29 mouse cellular contexts compared by ENCODE assay signal in the genomic region with DNA sequence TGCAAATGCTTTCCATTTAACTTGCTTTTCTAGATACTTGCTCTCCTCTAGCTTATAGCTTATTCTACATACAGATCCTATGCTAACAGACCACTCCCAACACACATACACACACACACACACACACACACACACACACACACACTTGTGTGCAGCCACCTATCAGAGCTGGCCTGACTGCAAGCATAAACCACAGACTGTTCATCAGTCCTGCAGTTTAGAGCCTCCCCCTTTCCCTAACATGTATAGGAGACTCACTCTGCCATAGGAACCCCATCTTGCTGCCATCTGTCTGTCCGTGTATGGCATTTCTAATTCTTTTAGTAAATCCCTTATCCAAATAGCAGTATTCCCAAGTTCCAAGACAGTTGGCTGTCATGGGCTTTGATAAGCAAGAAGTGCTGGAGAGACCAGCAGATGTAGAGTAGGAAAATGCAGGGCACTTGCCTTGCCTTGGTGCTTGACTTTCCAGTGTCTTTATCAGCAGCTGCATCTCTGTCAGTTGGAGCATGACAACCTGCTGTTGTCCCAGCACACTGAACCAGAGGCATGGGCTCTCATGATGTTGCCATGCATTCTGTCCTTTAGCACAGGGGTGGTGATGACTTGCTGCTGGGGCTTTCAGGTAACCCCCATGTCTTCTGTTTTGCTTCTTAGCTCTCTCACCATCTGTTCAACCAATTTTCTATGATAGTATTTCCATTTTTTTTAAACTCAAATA. TPM values are rescaled to one million over a fixed set of nuclear protein-coding genes. Genes with fewer than 3 reads are reported as not detected.
DNase-seq lines count a peak whose midpoint lies in the region; ATAC-seq and TF ChIP-seq lines count a peak whose summit lies in the region.
"Had no signal": no experiment of that assay in that cellular context is flagged by ENCODE, and none has a peak within 500 bp of the region (broad histone marks: within the 10 kb centered on the region; RNA-seq: fewer than 3 reads in every experiment).

No protein-coding gene starts in this region.

- no peaks in the 10 kb centered on the region for H3K27me3 ChIP-seq in liver, embryonic 11.5 days (replicated peaks; ENCODE audit: control insufficient read depth, insufficient read depth, low read length)
- H3K27me3 ChIP-seq in stomach, postnatal 0 days (ENCODE audit: control insufficient read depth, insufficient read depth, low read length) = no peaks in the 10 kb centered on the region
- no peaks in the 10 kb centered on the region for H3K27me3 ChIP-seq in hindbrain, embryonic 11.5 days (ENCODE audit: control insufficient read depth, insufficient read depth, low read length)
- H3K27me3 ChIP-seq: embryonic facial prominence, embryonic 15.5 days; forebrain, embryonic 15.5 days; heart, embryonic 12.5 days; hindbrain, embryonic 13.5 days had no signal

- H3K4me3 ChIP-seq in liver, embryonic 11.5 days (ENCODE audit: low read depth, low read length) = no peak overlapping the region
- H3K4me3 ChIP-seq in stomach, postnatal 0 days (ENCODE audit: low read depth, low read length) = no peak overlapping the region
- H3K4me3 ChIP-seq in hindbrain, embryonic 11.5 days (ENCODE audit: low read depth, low read length) = no peak overlapping the region
- H3K4me3 ChIP-seq: embryonic facial prominence, embryonic 15.5 days; forebrain, embryonic 15.5 days; heart, embryonic 12.5 days; hindbrain, embryonic 13.5 days had no signal

- no peak for TF ChIP-seq CTCF in stomach, postnatal 0 days (IDR thresholded peaks at IDR 0.05; ENCODE audit: low read depth)

- no peaks in the 10 kb centered on the region for H3K36me3 ChIP-seq in liver, embryonic 11.5 days (ENCODE audit: control insufficient read depth, insufficient read depth, low read length)
- no peaks in the 10 kb centered on the region for H3K36me3 ChIP-seq in stomach, postnatal 0 days (ENCODE audit: control insufficient read depth, insufficient read depth, low read length)
- no peaks in the 10 kb centered on the region for H3K36me3 ChIP-seq in hindbrain, embryonic 11.5 days (ENCODE audit: control insufficient read depth, insufficient read depth, low read length)
- H3K36me3 ChIP-seq: embryonic facial prominence, embryonic 15.5 days; forebrain, embryonic 15.5 days; heart, embryonic 12.5 days; hindbrain, embryonic 13.5 days had no signal

- H3K27ac ChIP-seq in liver, embryonic 11.5 days (ENCODE audit: low read depth, low read length) = no peak overlapping the region
- no peak overlapping the region for H3K27ac ChIP-seq in stomach, postnatal 0 days (replicated peaks)
- H3K27ac ChIP-seq in hindbrain, embryonic 11.5 days (ENCODE audit: low read depth, low read length) = no peak overlapping the region
- H3K27ac ChIP-seq: embryonic facial prominence, embryonic 15.5 days; forebrain, embryonic 15.5 days; hindbrain, embryonic 13.5 days; hindbrain, postnatal 0 days had no signal

- ATAC-seq in liver, embryonic 11.5 days (replicated peaks; ENCODE audit: low FRiP score) = peak; percentile 51
- ATAC-seq in common myeloid progenitor, adult 5-6 weeks (replicated peaks; ENCODE audit: low read depth, poor library complexity, severe bottlenecking) = peak; percentile 79
- ATAC-seq in stomach, postnatal 0 days (ENCODE audit: low FRiP score, low TSS enrichment) = 0 out of 2 replicates have a peak, but pooled peaks have one; percentile 21
- no peak for ATAC-seq in hindbrain, embryonic 11.5 days (ENCODE audit: low FRiP score)
- ATAC-seq: activated CD4-positive, CD25-positive, alpha-beta regulatory T cell, adult 4 months; CD4-positive, CD25-positive, alpha-beta regulatory T cell, adult 4 months; forebrain, embryonic 15.5 days; hindbrain, postnatal 0 days; Patski had no signal

- DNase-seq in liver, embryonic 11.5 days (ENCODE audit: low spot score) = no peak
- DNase-seq in liver = no peak
- peak; percentile 15 for DNase-seq in thymus, postnatal 4 days
- no peak for DNase-seq in thymus, postnatal 36 days
- DNase-seq in stomach, postnatal 0 days (ENCODE audit: low spot score) = no peak
- DNase-seq in hindbrain, embryonic 11.5 days (ENCODE audit: low spot score) = no peak
- no peak for DNase-seq in adrenal gland, postnatal 10 days
- DNase-seq: adrenal gland, postnatal 36 days; B cell, adult 2 months; cerebellum, adult 2 months; cerebellum, postnatal 10 days; embryo, embryonic 11 days; heart, postnatal 4 days had no signal

- TF ChIP-seq EP300 in stomach, postnatal 0 days (optimal IDR thresholded peaks at IDR 0.05) = no peak

- no peak overlapping the region for H3K9ac ChIP-seq in liver, embryonic 11.5 days (ENCODE audit: low read depth, low read length)
- no peak overlapping the region for H3K9ac ChIP-seq in stomach, postnatal 0 days (ENCODE audit: low read length)
- no peak overlapping the region for H3K9ac ChIP-seq in hindbrain, embryonic 11.5 days (ENCODE audit: low read depth, low read length)
- H3K9ac ChIP-seq: embryonic facial prominence, embryonic 15.5 days; forebrain, embryonic 15.5 days; heart, embryonic 12.5 days; hindbrain, embryonic 13.5 days had no signal

- 62% methylated on average over 1 of the region's 1 CpGs for WGBS in liver, embryonic 11.5 days
- WGBS in stomach, postnatal 0 days = 34% methylated on average over 1 of the region's 1 CpGs
- WGBS in hindbrain, embryonic 11.5 days = 88% methylated on average over 1 of the region's 1 CpGs

- no peaks in the 10 kb centered on the region for H3K9me3 ChIP-seq in liver, embryonic 11.5 days (ENCODE audit: control insufficient read depth, low read length)
- no peaks in the 10 kb centered on the region for H3K9me3 ChIP-seq in stomach, postnatal 0 days (ENCODE audit: control insufficient read depth, low read length)
- H3K9me3 ChIP-seq in hindbrain, embryonic 11.5 days (ENCODE audit: control insufficient read depth, low read length) = no peaks in the 10 kb centered on the region
- H3K9me3 ChIP-seq: embryonic facial prominence, embryonic 15.5 days; forebrain, embryonic 15.5 days; heart, embryonic 12.5 days; hindbrain, embryonic 13.5 days had no signal

- no peak overlapping the region for H3K4me2 ChIP-seq in liver, embryonic 11.5 days
- no peak overlapping the region for H3K4me2 ChIP-seq in stomach, postnatal 0 days (replicated peaks; ENCODE audit: low read depth)
- H3K4me2 ChIP-seq in hindbrain, embryonic 11.5 days (replicated peaks; ENCODE audit: low read depth, low read length) = no peak overlapping the region
- H3K4me2 ChIP-seq: embryonic facial prominence, embryonic 15.5 days; forebrain, embryonic 15.5 days; heart, embryonic 12.5 days; hindbrain, embryonic 13.5 days had no signal

- no peaks in the 10 kb centered on the region; the same call in 1 of the 2 replicates for H3K4me1 ChIP-seq in liver, embryonic 11.5 days (replicated peaks; ENCODE audit: control insufficient read depth, insufficient read depth, low read length)
- H3K4me1 ChIP-seq in stomach, postnatal 0 days (replicated peaks; ENCODE audit: control insufficient read depth, insufficient read depth) = no peaks in the 10 kb centered on the region
- no peaks in the 10 kb centered on the region for H3K4me1 ChIP-seq in hindbrain, embryonic 11.5 days (replicated peaks; ENCODE audit: control insufficient read depth, insufficient read depth, low read length)
- H3K4me1 ChIP-seq: embryonic facial prominence, embryonic 15.5 days; forebrain, embryonic 15.5 days; heart, embryonic 12.5 days; hindbrain, embryonic 13.5 days had no signal

RNA-seq across cellular contexts. Expression of gene Lpxn, which starts 16.8 kb away (rescaled TPM):
- 1.5 and 2.1 TPM in 2 replicates for polyA plus RNA-seq in liver, embryonic 11.5 days (2014; fragmentation: Nextera tagmentation; extraction: Ambion mirVana)
- total RNA-seq in common myeloid progenitor, adult 5-6 weeks (2017) = 1.6 and 4.3 TPM in 2 replicates
- 1.5 and 1.7 TPM in 2 replicates for polyA plus RNA-seq in stomach, postnatal 0 days (2015; fragmentation: Nextera tagmentation; extraction: Ambion mirVana)
- 1.4 TPM in 2 replicates for polyA plus RNA-seq in hindbrain, embryonic 11.5 days (2014; fragmentation: Nextera tagmentation; extraction: Ambion mirVana)
- 1 to 10 TPM; 2.0 to 2.1 TPM for total RNA-seq in adrenal gland, postnatal 10 days (2021)

RNA-seq across cellular contexts. Expression of gene Zfp91, which starts 16.9 kb away (rescaled TPM):
- polyA plus RNA-seq in liver, embryonic 11.5 days (2014; fragmentation: Nextera tagmentation; extraction: Ambion mirVana) = 7.0 and 7.4 TPM in 2 replicates
- total RNA-seq in common myeloid progenitor, adult 5-6 weeks (2017) = 124 and 125 TPM in 2 replicates
- 8.6 and 8.9 TPM in 2 replicates for polyA plus RNA-seq in stomach, postnatal 0 days (2015; fragmentation: Nextera tagmentation; extraction: Ambion mirVana)
- polyA plus RNA-seq in hindbrain, embryonic 11.5 days (2014; fragmentation: Nextera tagmentation; extraction: Ambion mirVana) = 12.2 and 15.8 TPM in 2 replicates
- total RNA-seq in adrenal gland, postnatal 10 days (2021) = 10 to 100 TPM; 80.6 to 86.3 TPM

RNA-seq across cellular contexts. Expression of gene Gm5244, which starts 33.7 kb away (rescaled TPM):
- polyA plus RNA-seq in liver, embryonic 11.5 days (2014; fragmentation: Nextera tagmentation; extraction: Ambion mirVana) = not detected in 2 replicates
- total RNA-seq in common myeloid progenitor, adult 5-6 weeks (2017) = not detected in 2 replicates
- not detected in 2 replicates for polyA plus RNA-seq in stomach, postnatal 0 days (2015; fragmentation: Nextera tagmentation; extraction: Ambion mirVana)
- polyA plus RNA-seq in hindbrain, embryonic 11.5 days (2014; fragmentation: Nextera tagmentation; extraction: Ambion mirVana) = not detected in 2 replicates
- not detected for total RNA-seq in adrenal gland, postnatal 10 days (2021)
- total RNA-seq: adrenal gland, adult 18-20 months; adrenal gland, postnatal 36 days; gastrocnemius, adult 8-10 months; gastrocnemius, postnatal 4 days; heart, adult 8-10 months; heart, postnatal 4 days; hindbrain, postnatal 0 days had no signal
- polyA plus RNA-seq: activated CD4-positive, CD25-positive, alpha-beta regulatory T cell, adult 4 months; cerebellum, adult 2 months; embryonic facial prominence, embryonic 11.5 days; embryonic facial prominence, embryonic 15.5 days; forebrain, embryonic 11.5 days; forebrain, embryonic 15.5 days; heart, embryonic 12.5 days; heart, postnatal 0 days; hindbrain, embryonic 13.5 days; hindbrain, postnatal 0 days; Patski had no signal

RNA-seq across cellular contexts. Expression of gene Olfr1444, which starts 44.3 kb away (rescaled TPM):
- polyA plus RNA-seq in liver, embryonic 11.5 days (2014; fragmentation: Nextera tagmentation; extraction: Ambion mirVana) = not detected in 2 replicates
- total RNA-seq in common myeloid progenitor, adult 5-6 weeks (2017) = not detected in 2 replicates
- not detected in 2 replicates for polyA plus RNA-seq in stomach, postnatal 0 days (2015; fragmentation: Nextera tagmentation; extraction: Ambion mirVana)
- polyA plus RNA-seq in hindbrain, embryonic 11.5 days (2014; fragmentation: Nextera tagmentation; extraction: Ambion mirVana) = not detected in 2 replicates
- not detected for total RNA-seq in adrenal gland, postnatal 10 days (2021)
- total RNA-seq: adrenal gland, adult 18-20 months; adrenal gland, postnatal 36 days; gastrocnemius, adult 8-10 months; gastrocnemius, postnatal 4 days; heart, adult 8-10 months; heart, postnatal 4 days; hindbrain, postnatal 0 days had no signal
- polyA plus RNA-seq: cerebellum, adult 2 months; embryonic facial prominence, embryonic 11.5 days; embryonic facial prominence, embryonic 15.5 days; forebrain, embryonic 11.5 days; forebrain, embryonic 15.5 days; heart, embryonic 12.5 days; heart, postnatal 0 days; hindbrain, embryonic 13.5 days; hindbrain, postnatal 0 days; Patski had no signal

RNA-seq across cellular contexts. Expression of gene Cntf, which starts 47.4 kb away (rescaled TPM):
- polyA plus RNA-seq in liver, embryonic 11.5 days (2014; fragmentation: Nextera tagmentation; extraction: Ambion mirVana) = 0.27 and 0.78 TPM in 2 replicates
- total RNA-seq in common myeloid progenitor, adult 5-6 weeks (2017) = 2.2 and 4.0 TPM in 2 replicates
- polyA plus RNA-seq in stomach, postnatal 0 days (2015; fragmentation: Nextera tagmentation; extraction: Ambion mirVana) = 0.55 and 0.61 TPM in 2 replicates
- polyA plus RNA-seq in hindbrain, embryonic 11.5 days (2014; fragmentation: Nextera tagmentation; extraction: Ambion mirVana) = 1.1 and 1.2 TPM in 2 replicates
- total RNA-seq in adrenal gland, postnatal 10 days (2021) = 1 to 10 TPM; 2.9 to 3.5 TPM
